Mouse (Mus musculus) CH12.LX (cell line): ENCODE measurements at regions not wholly inside any gene's neighbourhood (a gene's known extent, or its start where the extent isn't known, plus 50 kb on each side); places are given as distances from the start of the nearest gene placed in this dataset.

Source experiments
- DNase-seq: peaks from one replicate; pipeline ENCODE4 v3.0.0-alpha.2; 2013; ENCODE audit errors: extremely low read depth
- H3K27ac ChIP-seq: 2 replicates; pipeline ENCODE4 v1.5.1; 2012; ENCODE audit warnings: low read depth, mild to moderate bottlenecking, control low read depth, moderate library complexity; ENCODE audit not compliant: insufficient read depth
- H3K27me3 ChIP-seq: replicated peaks from 2 replicates; pipeline ENCODE3; 2012; ENCODE audit warnings: inconsistent platforms
- H3K36me3 ChIP-seq, 2 experiments: replicated peaks in 1 of 2; 2 replicates each; pipeline versions ENCODE3 to v1.6.1; 2012; ENCODE audit warnings: inconsistent platforms in 1 of 2, low read length in 1 of 2, mild to moderate bottlenecking in 1 of 2, mixed read lengths in 1 of 2, moderate library complexity in 1 of 2; ENCODE audit not compliant: control insufficient read depth in 1 of 2, insufficient read depth in 1 of 2
- H3K4me1 ChIP-seq, 2 experiments: 2 replicates each; pipeline ENCODE4 v1.6.1; 2012; ENCODE audit warnings: inconsistent platforms in 1 of 2, moderate library complexity in 1 of 2; ENCODE audit not compliant: insufficient read depth in 2 of 2, control insufficient read depth in 1 of 2
- H3K4me2 ChIP-seq: 2 replicates; pipeline ENCODE4 v1.6.1; 2012; ENCODE audit warnings: low read depth, mild to moderate bottlenecking, control low read depth; ENCODE audit not compliant: poor library complexity, insufficient read depth, severe bottlenecking
- H3K4me3 ChIP-seq, 3 experiments: fragments of 150-350 bp in 1 of 3; sonication (generic) in 1 of 3; replicated peaks in 1 of 3; 2 replicates each; pipeline versions ENCODE3 to v1.5.1; 2011 to 2012; ENCODE audit warnings: low read depth in 2 of 3, low read length in 2 of 3, mild to moderate bottlenecking in 2 of 3, moderate library complexity in 2 of 3, control low read depth in 1 of 3, improper control_type of control experiment in 1 of 3, inconsistent platforms in 1 of 3, mixed read lengths in 1 of 3; ENCODE audit not compliant: poor library complexity in 1 of 3
- H3K79me2 ChIP-seq: replicated peaks from 2 replicates; pipeline ENCODE4 v1.6.1; 2012; ENCODE audit warnings: mild to moderate bottlenecking, moderate library complexity; ENCODE audit not compliant: control insufficient read depth, poor library complexity, insufficient read depth, severe bottlenecking; ENCODE audit errors: extremely low read depth
- H3K9ac ChIP-seq: 2 replicates; pipeline ENCODE4 v1.6.1; 2012; ENCODE audit warnings: low read depth, mild to moderate bottlenecking, control low read depth, moderate library complexity; ENCODE audit not compliant: insufficient read depth
- H3K9me3 ChIP-seq: replicated peaks from 2 replicates; pipeline ENCODE3; 2012; ENCODE audit warnings: low read length, inconsistent platforms, mixed read lengths
- BHLHE40 ChIP-seq: IDR thresholded peaks from 2 replicates; pipeline ENCODE4 v1.6.1; 2011; ENCODE audit warnings: mild to moderate bottlenecking, low read depth, low read length, improper control_type of control experiment
- CHD1 ChIP-seq: IDR thresholded peaks from 2 replicates; pipeline ENCODE4 v1.6.1; 2012; ENCODE audit warnings: low read depth, low read length, improper control_type of control experiment, inconsistent platforms
- CHD2 ChIP-seq: IDR thresholded peaks from 2 replicates; pipeline ENCODE4 v1.6.1; 2011; ENCODE audit warnings: low read length, improper control_type of control experiment
- CTCF ChIP-seq, 2 experiments: IDR thresholded peaks in 1 of 2; conservative IDR thresholded peaks in 1 of 2; 2 replicates each; pipeline ENCODE4 v1.5.1; 2011 to 2012; ENCODE audit warnings: low read depth in 2 of 2, low read length in 2 of 2, improper control_type of control experiment in 1 of 2, inconsistent platforms in 1 of 2, mild to moderate bottlenecking in 1 of 2, moderate library complexity in 1 of 2
- E2F4 ChIP-seq: IDR thresholded peaks from 2 replicates; pipeline ENCODE4 v1.6.1; 2011; ENCODE audit warnings: low read depth, low read length, improper control_type of control experiment; ENCODE audit not compliant: insufficient replicate concordance
- ETS1 ChIP-seq: conservative IDR thresholded peaks from 2 replicates; pipeline ENCODE4 v1.6.1; 2012; ENCODE audit warnings: low read depth, mild to moderate bottlenecking, inconsistent platforms, low read length, improper control_type of control experiment, moderate library complexity
- HCFC1 ChIP-seq: IDR thresholded peaks from 2 replicates; pipeline ENCODE4 v1.6.1; 2012; ENCODE audit warnings: low read depth, mild to moderate bottlenecking, inconsistent platforms, low read length, improper control_type of control experiment
- IRF4 ChIP-seq: IDR thresholded peaks from 2 replicates; pipeline ENCODE4 v1.6.1; 2014; ENCODE audit warnings: low read depth, mild to moderate bottlenecking, inconsistent platforms, low read length, improper control_type of control experiment
- KAT2A ChIP-seq: IDR thresholded peaks from 2 replicates; pipeline ENCODE4 v1.6.1; 2012; ENCODE audit warnings: low read length, improper control_type of control experiment, inconsistent platforms; ENCODE audit not compliant: insufficient replicate concordance
- MAFK ChIP-seq: IDR thresholded peaks from 2 replicates; pipeline ENCODE4 v1.6.1; 2011; ENCODE audit warnings: low read length, improper control_type of control experiment; ENCODE audit not compliant: insufficient replicate concordance
- MAX ChIP-seq: IDR thresholded peaks from 2 replicates; pipeline ENCODE4 v1.6.1; 2011; ENCODE audit warnings: low read length, improper control_type of control experiment
- MAZ ChIP-seq: IDR thresholded peaks from 2 replicates; pipeline ENCODE4 v1.6.1; 2012; ENCODE audit warnings: low read depth, mild to moderate bottlenecking, inconsistent platforms, low read length, improper control_type of control experiment, moderate library complexity
- MEF2A ChIP-seq: IDR thresholded peaks from 2 replicates; pipeline ENCODE4 v1.6.1; 2014; ENCODE audit warnings: low read depth, mild to moderate bottlenecking, inconsistent platforms, low read length, improper control_type of control experiment, borderline replicate concordance
- MXI1 ChIP-seq: IDR thresholded peaks from 2 replicates; pipeline ENCODE4 v1.6.1; 2011; ENCODE audit warnings: mild to moderate bottlenecking, low read depth, low read length, improper control_type of control experiment
- MYC ChIP-seq: IDR thresholded peaks from 2 replicates; pipeline ENCODE4 v1.6.1; 2011; ENCODE audit warnings: low read depth, mild to moderate bottlenecking, improper control_type of control experiment, low read length
- PAX5 ChIP-seq: IDR thresholded peaks from 2 replicates; pipeline ENCODE4 v1.6.1; 2012; ENCODE audit warnings: low read length, inconsistent platforms, mixed read lengths
- POLR2A ChIP-seq: IDR thresholded peaks from 2 replicates; pipeline ENCODE4 v1.6.1; 2011; ENCODE audit warnings: low read depth, mild to moderate bottlenecking, improper control_type of control experiment, low read length
- POLR2AphosphoS2 ChIP-seq: IDR thresholded peaks from 2 replicates; pipeline ENCODE4 v1.6.1; 2011; ENCODE audit warnings: low read depth, low read length, improper control_type of control experiment
- RAD21 ChIP-seq: IDR thresholded peaks from 2 replicates; pipeline ENCODE4 v1.6.1; 2011; ENCODE audit warnings: low read depth, mild to moderate bottlenecking, low read length, improper control_type of control experiment, moderate library complexity
- RCOR1 ChIP-seq: conservative IDR thresholded peaks from 2 replicates; pipeline ENCODE4 v1.6.1; 2012; ENCODE audit warnings: low read depth, mild to moderate bottlenecking, inconsistent platforms, low read length, improper control_type of control experiment
- SIN3A ChIP-seq: IDR thresholded peaks from 2 replicates; pipeline ENCODE4 v1.6.1; 2012; ENCODE audit warnings: low read length, improper control_type of control experiment, inconsistent platforms
- SMC3 ChIP-seq: IDR thresholded peaks from 2 replicates; pipeline ENCODE4 v1.6.1; 2011; ENCODE audit warnings: low read depth, low read length, improper control_type of control experiment
- TBP ChIP-seq: conservative IDR thresholded peaks from 2 replicates; pipeline ENCODE4 v1.6.1; 2011; ENCODE audit warnings: low read depth, low read length, improper control_type of control experiment
- TCF12 ChIP-seq: IDR thresholded peaks from 2 replicates; pipeline ENCODE4 v1.6.1; 2014; ENCODE audit warnings: low read depth, mild to moderate bottlenecking, inconsistent platforms, low read length, improper control_type of control experiment
- UBTF ChIP-seq: IDR thresholded peaks from 2 replicates; pipeline ENCODE4 v1.6.1; 2012; ENCODE audit warnings: low read depth, mild to moderate bottlenecking, inconsistent platforms, low read length, improper control_type of control experiment, moderate library complexity
- ZKSCAN1 ChIP-seq: IDR thresholded peaks from 2 replicates; pipeline ENCODE4 v1.6.1; 2012; ENCODE audit warnings: low read depth, inconsistent platforms, low read length, improper control_type of control experiment, borderline replicate concordance
- ZMIZ1 ChIP-seq: IDR thresholded peaks from 2 replicates; pipeline ENCODE4 v1.6.1; 2012; ENCODE audit warnings: low read depth, mild to moderate bottlenecking, inconsistent platforms, low read length, improper control_type of control experiment
- ZNF384 ChIP-seq: IDR thresholded peaks from 2 replicates; pipeline ENCODE4 v1.6.1; 2012; ENCODE audit warnings: low read depth, low read length, improper control_type of control experiment, inconsistent platforms
- dilution Hi-C: fragments of 300-500 bp; cut with MboI; formaldehyde crosslinking; loops from 2 replicates; pipeline ENCODE4 v1.14.3; 2020; ENCODE audit warnings: low sequenced_read_pairs; ENCODE audit not compliant: extremely low pct_unique_long_range_greater_than_20kb, extremely low pct_ligation_motif_present
- in situ Hi-C: fragments of 300-500 bp; cut with MboI; formaldehyde crosslinking; loops from 3 replicates; pipeline ENCODE4 v1.14.3; 2019; ENCODE audit warnings: low sequenced_read_pairs, low pct_ligation_motif_present, low pct_unique_long_range_greater_than_20kb, mixed read lengths

- dilution Hi-C loops: no loop called here
- in situ Hi-C loops: no loop called here
Observed at GRCm38 (mm10) chr12:54414829-54415228, 211.2 kb upstream of the Egln3 start.

DNA sequence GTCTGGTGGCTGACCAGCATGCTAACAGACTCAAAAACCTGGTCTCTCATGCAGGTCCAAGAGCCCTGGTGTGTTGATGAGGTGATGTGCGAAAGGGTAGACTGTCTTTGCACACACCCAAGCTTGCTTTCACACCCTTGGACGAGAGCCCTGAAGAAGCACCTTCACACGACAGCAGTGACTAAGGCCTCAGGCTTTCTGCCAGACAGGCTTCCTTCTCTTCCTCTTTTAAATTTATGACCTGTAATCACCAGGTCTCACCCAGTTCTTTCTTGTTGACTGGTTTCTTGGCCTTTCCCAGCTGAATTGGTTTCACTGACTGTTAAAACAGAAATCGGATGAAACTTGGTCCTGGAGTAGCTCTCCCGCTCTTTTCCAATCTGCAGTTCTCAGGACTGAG, 210.5 kb upstream of the Egln3 start:
- TF ChIP-seq HCFC1 (no peak), BHLHE40 (no peak), MEF2A (no peak), ZNF384 (no peak), SIN3A (no peak), MXI1 (no peak), ETS1 (no peak), POLR2A (no peak), CHD1 (no peak), MAZ (no peak), RCOR1 (no peak), SMC3 (no peak), IRF4 (no peak), ZKSCAN1 (no peak), POLR2AphosphoS2 (no peak), MAFK (no peak), MYC (no peak), KAT2A (no peak)
- in situ Hi-C loops: no loop called here
- dilution Hi-C loops: no loop called here

More at GRCm38 (mm10) chr12:54414829-54415228, 211.2 kb upstream of the Egln3 start:
- Histone ChIP-seq H3K4me2 (no peak overlapping the region), H3K9me3 (no peaks in the 10 kb centered on the region), H3K4me3 (no peak overlapping the region), H3K79me2 (no peaks in the 10 kb centered on the region), H3K27me3 (no peaks in the 10 kb centered on the region), H3K9ac (no peak overlapping the region), H3K36me3 (no peaks in the 10 kb centered on the region), H3K4me1 (peaks cover 0 to 6% of the 10 kb centered on the region in 2 experiments; a peak in 2 of 4 replicates), H3K27ac (no peak overlapping the region)
- no peak for TF ChIP-seq UBTF
- TF ChIP-seq RAD21: peak; percentile 31
- TF ChIP-seq PAX5: no peak
- TF ChIP-seq RCOR1: no peak
- TF ChIP-seq ZMIZ1: no peak
- no peak for TF ChIP-seq TCF12
- no peak for TF ChIP-seq CHD2
- no peak for TF ChIP-seq KAT2A
- TF ChIP-seq CTCF (conservative IDR thresholded peaks at IDR 0.05 in 1 of 2, IDR thresholded peaks at IDR 0.05 in 1 of 2; ENCODE audit: low read depth in 2 of 2, low read length in 2 of 2): peak in 1 of 2 experiments; percentile 32; a peak in 1 of 4 replicates
- TF ChIP-seq SMC3: peak; percentile 27; the same call in 1 of the 2 replicates
- no peak for TF ChIP-seq CHD1
- no peak for TF ChIP-seq TBP
- no peak for TF ChIP-seq E2F4
- no peak for TF ChIP-seq MAX
- DNase-seq: no peak

More for the DNA sequence above, 210.5 kb upstream of the Egln3 start:
- Histone ChIP-seq H3K27ac (no peak overlapping the region), H3K79me2 (no peaks in the 10 kb centered on the region), H3K4me1 (peaks cover 0 to 12% of the 10 kb centered on the region in 2 experiments; a peak in 2 of 4 replicates), H3K9me3 (no peaks in the 10 kb centered on the region), H3K9ac (no peak overlapping the region), H3K27me3 (no peaks in the 10 kb centered on the region), H3K4me2 (no peak overlapping the region), H3K36me3 (no peaks in the 10 kb centered on the region), H3K4me3 (no peak overlapping the region)
- DNase-seq: no peak
